In the genomic region with DNA sequence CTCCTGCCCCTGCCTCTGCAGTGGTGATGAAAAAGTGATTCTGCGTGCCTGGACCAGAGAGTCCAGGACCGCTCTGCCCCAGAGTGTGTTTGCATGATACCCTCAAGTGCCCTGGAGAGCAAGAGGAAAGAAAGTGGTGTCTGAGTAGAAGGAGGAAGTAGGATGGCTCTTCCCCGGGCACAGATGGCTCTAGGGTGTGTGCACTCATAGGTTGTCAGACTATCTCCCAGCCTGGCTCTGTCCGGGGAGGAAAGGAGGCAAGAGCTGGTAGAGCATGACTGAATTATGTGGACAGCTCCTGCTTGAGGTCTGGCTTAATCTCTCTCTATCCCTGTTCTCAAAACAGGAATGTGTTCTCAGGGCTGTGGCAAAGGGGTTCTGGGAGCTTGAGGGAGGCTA, we compare ENCODE assay signal across 13 mouse cellular contexts. TPM values are rescaled to one million over a fixed set of nuclear protein-coding genes. Genes with fewer than 3 reads are reported as not detected.
DNase-seq lines count a peak whose midpoint lies in the region; ATAC-seq and TF ChIP-seq lines count a peak whose summit lies in the region.
"Had no signal": no experiment of that assay in that cellular context is flagged by ENCODE, and none has a peak within 500 bp of the region (broad histone marks: within the 10 kb centered on the region; RNA-seq: fewer than 3 reads in every experiment).

No protein-coding gene starts in this region.

- no peak for ATAC-seq in heart, embryonic 13.5 days (ENCODE audit: extremely low read depth, insufficient number of reproducible peaks, low FRiP score, low TSS enrichment)
- ATAC-seq in heart, embryonic 11.5 days (replicated peaks; ENCODE audit: insufficient number of reproducible peaks, low FRiP score, low TSS enrichment), result no peak
- ATAC-seq in lung, postnatal 0 days, result no peak
- no peak for ATAC-seq in embryonic facial prominence, embryonic 13.5 days (ENCODE audit: insufficient number of reproducible peaks, insufficient read depth, low FRiP score, low TSS enrichment, low read depth)
- 0 out of 2 replicates have a peak, but pooled peaks have one; percentile 9 for ATAC-seq in megakaryocyte-erythroid progenitor cell, adult 5-6 weeks (replicated peaks; ENCODE audit: low FRiP score, low TSS enrichment, poor library complexity, severe bottlenecking)
- no peak for ATAC-seq in forebrain, embryonic 13.5 days
- ATAC-seq in intestine, embryonic 15.5 days, result no peak
- ATAC-seq: forebrain, embryonic 14.5 days had no signal

- H3K27me3 ChIP-seq in heart, embryonic 13.5 days (replicated peaks), result no peaks in the 10 kb centered on the region
- no peaks in the 10 kb centered on the region for H3K27me3 ChIP-seq in heart, embryonic 11.5 days (ENCODE audit: control insufficient read depth, insufficient read depth, low read length)
- no peaks in the 10 kb centered on the region for H3K27me3 ChIP-seq in lung, postnatal 0 days (replicated peaks; ENCODE audit: insufficient read depth, low read length)
- no peaks in the 10 kb centered on the region for H3K27me3 ChIP-seq in embryonic facial prominence, embryonic 13.5 days
- H3K27me3 ChIP-seq in forebrain, embryonic 13.5 days, result no peaks in the 10 kb centered on the region
- H3K27me3 ChIP-seq in intestine, embryonic 15.5 days (replicated peaks), result no peaks in the 10 kb centered on the region
- H3K27me3 ChIP-seq: hindbrain, embryonic 15.5 days; limb, embryonic 12.5 days had no signal

- no peak for TF ChIP-seq EP300 in lung, postnatal 0 days (IDR thresholded peaks at IDR 0.05)

- WGBS in heart, embryonic 13.5 days, result 66% methylated on average over 4 of the region's 4 CpGs
- WGBS in heart, embryonic 11.5 days (ENCODE audit: insufficient replicate concordance), result 74% methylated on average over 4 of the region's 4 CpGs
- WGBS in lung, postnatal 0 days, result 59% methylated on average over 4 of the region's 4 CpGs
- 81% methylated on average over 4 of the region's 4 CpGs for WGBS in embryonic facial prominence, embryonic 13.5 days
- WGBS in forebrain, embryonic 13.5 days, result 92% methylated on average over 4 of the region's 4 CpGs
- 82% methylated on average over 4 of the region's 4 CpGs for WGBS in intestine, embryonic 15.5 days

- H3K27ac ChIP-seq in heart, embryonic 13.5 days (replicated peaks), result no peak overlapping the region
- no peak overlapping the region for H3K27ac ChIP-seq in heart, embryonic 11.5 days (ENCODE audit: low read depth, low read length)
- peak overlapping the region; percentile 14; the same call in 1 of the 2 replicates for H3K27ac ChIP-seq in lung, postnatal 0 days (ENCODE audit: low read length)
- H3K27ac ChIP-seq in embryonic facial prominence, embryonic 13.5 days, result peak overlapping the region; percentile 16; the same call in 1 of the 2 replicates
- H3K27ac ChIP-seq in forebrain, embryonic 13.5 days, result no peak overlapping the region
- no peak overlapping the region for H3K27ac ChIP-seq in intestine, embryonic 15.5 days
- H3K27ac ChIP-seq: gastrocnemius, adult 2 months; hindbrain, embryonic 15.5 days; limb, embryonic 12.5 days had no signal

- peaks cover 71% of the 10 kb centered on the region for H3K36me3 ChIP-seq in heart, embryonic 13.5 days
- peaks cover 11% of the 10 kb centered on the region for H3K36me3 ChIP-seq in heart, embryonic 11.5 days (ENCODE audit: control insufficient read depth, insufficient read depth, low read length)
- H3K36me3 ChIP-seq in lung, postnatal 0 days (ENCODE audit: insufficient read depth, low read length), result peaks cover 6% of the 10 kb centered on the region; the same call in 1 of the 2 replicates
- peaks cover 71% of the 10 kb centered on the region for H3K36me3 ChIP-seq in embryonic facial prominence, embryonic 13.5 days
- H3K36me3 ChIP-seq in forebrain, embryonic 13.5 days (ENCODE audit: poor library complexity, severe bottlenecking), result peaks cover 50% of the 10 kb centered on the region
- peaks cover 14% of the 10 kb centered on the region; the same call in 1 of the 2 replicates for H3K36me3 ChIP-seq in intestine, embryonic 15.5 days

- no peaks in the 10 kb centered on the region for H3K9me3 ChIP-seq in heart, embryonic 13.5 days
- H3K9me3 ChIP-seq in heart, embryonic 11.5 days (replicated peaks; ENCODE audit: control insufficient read depth, low read length), result no peaks in the 10 kb centered on the region
- H3K9me3 ChIP-seq in lung, postnatal 0 days (ENCODE audit: low read length), result no peaks in the 10 kb centered on the region
- H3K9me3 ChIP-seq in embryonic facial prominence, embryonic 13.5 days, result no peaks in the 10 kb centered on the region
- H3K9me3 ChIP-seq in forebrain, embryonic 13.5 days (replicated peaks), result no peaks in the 10 kb centered on the region
- no peaks in the 10 kb centered on the region for H3K9me3 ChIP-seq in intestine, embryonic 15.5 days
- H3K9me3 ChIP-seq: G1E; hindbrain, embryonic 15.5 days; limb, embryonic 12.5 days had no signal

- peak overlapping the region; percentile 24; the same call in 1 of the 2 replicates for H3K9ac ChIP-seq in heart, embryonic 13.5 days
- H3K9ac ChIP-seq in heart, embryonic 11.5 days (ENCODE audit: low read depth, low read length), result no peak overlapping the region
- no peak overlapping the region for H3K9ac ChIP-seq in lung, postnatal 0 days (replicated peaks; ENCODE audit: low read depth)
- H3K9ac ChIP-seq in embryonic facial prominence, embryonic 13.5 days, result peak overlapping the region; percentile 49; the same call in 1 of the 2 replicates
- H3K9ac ChIP-seq in forebrain, embryonic 13.5 days, result no peak overlapping the region
- no peak overlapping the region for H3K9ac ChIP-seq in intestine, embryonic 15.5 days
- H3K9ac ChIP-seq: hindbrain, embryonic 15.5 days; limb, embryonic 12.5 days had no signal

- no peak overlapping the region for H3K4me2 ChIP-seq in heart, embryonic 13.5 days
- no peak overlapping the region for H3K4me2 ChIP-seq in heart, embryonic 11.5 days
- H3K4me2 ChIP-seq in lung, postnatal 0 days (replicated peaks; ENCODE audit: low read depth, low read length), result no peak overlapping the region
- no peak overlapping the region for H3K4me2 ChIP-seq in embryonic facial prominence, embryonic 13.5 days
- H3K4me2 ChIP-seq in forebrain, embryonic 13.5 days, result no peak overlapping the region
- no peak overlapping the region for H3K4me2 ChIP-seq in intestine, embryonic 15.5 days (replicated peaks)
- H3K4me2 ChIP-seq: hindbrain, embryonic 15.5 days; limb, embryonic 12.5 days had no signal

- DNase-seq in lung, postnatal 0 days (ENCODE audit: low spot score), result no peak
- no peak for DNase-seq in lung, postnatal 14 days

- peaks cover 5% of the 10 kb centered on the region for H3K4me1 ChIP-seq in heart, embryonic 13.5 days
- no peaks in the 10 kb centered on the region for H3K4me1 ChIP-seq in heart, embryonic 11.5 days (ENCODE audit: control insufficient read depth, insufficient read depth, low read length)
- no peaks in the 10 kb centered on the region for H3K4me1 ChIP-seq in lung, postnatal 0 days (ENCODE audit: insufficient read depth, low read depth, low read length)
- H3K4me1 ChIP-seq in embryonic facial prominence, embryonic 13.5 days, result peaks cover 9% of the 10 kb centered on the region
- H3K4me1 ChIP-seq in forebrain, embryonic 13.5 days, result no peaks in the 10 kb centered on the region
- no peaks in the 10 kb centered on the region for H3K4me1 ChIP-seq in intestine, embryonic 15.5 days (replicated peaks)
- H3K4me1 ChIP-seq: hindbrain, embryonic 15.5 days; limb, embryonic 12.5 days had no signal

- no peak overlapping the region for H3K4me3 ChIP-seq in heart, embryonic 13.5 days
- H3K4me3 ChIP-seq in heart, embryonic 11.5 days (ENCODE audit: low read depth, low read length), result no peak overlapping the region
- no peak overlapping the region for H3K4me3 ChIP-seq in lung, postnatal 0 days (ENCODE audit: low read depth, low read length)
- H3K4me3 ChIP-seq in embryonic facial prominence, embryonic 13.5 days, result no peak overlapping the region
- H3K4me3 ChIP-seq in forebrain, embryonic 13.5 days, result no peak overlapping the region
- H3K4me3 ChIP-seq in intestine, embryonic 15.5 days (replicated peaks), result no peak overlapping the region
- H3K4me3 ChIP-seq: gastrocnemius, adult 2 months; hindbrain, embryonic 15.5 days; limb, embryonic 12.5 days had no signal

- TF ChIP-seq CTCF in lung, postnatal 0 days (IDR thresholded peaks at IDR 0.05), result no peak

RNA-seq across cellular contexts. Expression of gene Srsf4, which starts 12.1 kb away (rescaled TPM):
- polyA plus RNA-seq in heart, embryonic 13.5 days (2015; fragmentation: Nextera tagmentation; extraction: Ambion mirVana), result 68.5 and 72.0 TPM in 2 replicates
- 67.9 and 76.7 TPM in 2 replicates for polyA plus RNA-seq in heart, embryonic 11.5 days (2014; fragmentation: Nextera tagmentation; extraction: Ambion mirVana)
- 62.6 TPM in 2 replicates for polyA plus RNA-seq in lung, postnatal 0 days (2015; fragmentation: Nextera tagmentation; extraction: Ambion mirVana)
- polyA plus RNA-seq in embryonic facial prominence, embryonic 13.5 days (2015; fragmentation: Nextera tagmentation; extraction: Ambion mirVana), result 126 and 127 TPM in 2 replicates
- 74.7 and 95.5 TPM in 2 replicates for total RNA-seq in megakaryocyte-erythroid progenitor cell, adult 5-6 weeks (2014; fragmentation: Nextera tagmentation)
- 89.4 and 114 TPM in 2 replicates for total RNA-seq in megakaryocyte-erythroid progenitor cell, adult 5-6 weeks (2017)
- 166 and 168 TPM in 2 replicates for polyA plus RNA-seq in forebrain, embryonic 13.5 days (2015; fragmentation: Nextera tagmentation; extraction: Ambion mirVana)
- 86.6 and 92.6 TPM in 2 replicates for polyA plus RNA-seq in intestine, embryonic 15.5 days (2015; fragmentation: Nextera tagmentation; extraction: Ambion mirVana)

RNA-seq across cellular contexts. Expression of gene Mecr, which starts 18.1 kb away (rescaled TPM):
- polyA plus RNA-seq in heart, embryonic 13.5 days (2015; fragmentation: Nextera tagmentation; extraction: Ambion mirVana), result 39.2 and 42.0 TPM in 2 replicates
- polyA plus RNA-seq in heart, embryonic 11.5 days (2014; fragmentation: Nextera tagmentation; extraction: Ambion mirVana), result 35.9 and 39.3 TPM in 2 replicates
- 20.6 and 21.2 TPM in 2 replicates for polyA plus RNA-seq in lung, postnatal 0 days (2015; fragmentation: Nextera tagmentation; extraction: Ambion mirVana)
- polyA plus RNA-seq in embryonic facial prominence, embryonic 13.5 days (2015; fragmentation: Nextera tagmentation; extraction: Ambion mirVana), result 51.2 and 58.6 TPM in 2 replicates
- total RNA-seq in megakaryocyte-erythroid progenitor cell, adult 5-6 weeks (2014; fragmentation: Nextera tagmentation), result 77.8 and 78.9 TPM in 2 replicates
- 25.5 and 63.1 TPM in 2 replicates for total RNA-seq in megakaryocyte-erythroid progenitor cell, adult 5-6 weeks (2017)
- 39.0 and 41.3 TPM in 2 replicates for polyA plus RNA-seq in forebrain, embryonic 13.5 days (2015; fragmentation: Nextera tagmentation; extraction: Ambion mirVana)
- 72.6 and 77.4 TPM in 2 replicates for polyA plus RNA-seq in intestine, embryonic 15.5 days (2015; fragmentation: Nextera tagmentation; extraction: Ambion mirVana)

RNA-seq across cellular contexts. Expression of gene Ptpru, which starts 23.3 kb away (rescaled TPM):
- 1.7 and 2.2 TPM in 2 replicates for polyA plus RNA-seq in heart, embryonic 13.5 days (2015; fragmentation: Nextera tagmentation; extraction: Ambion mirVana)
- polyA plus RNA-seq in heart, embryonic 11.5 days (2014; fragmentation: Nextera tagmentation; extraction: Ambion mirVana), result 2.2 and 2.8 TPM in 2 replicates
- 8.5 and 9.3 TPM in 2 replicates for polyA plus RNA-seq in lung, postnatal 0 days (2015; fragmentation: Nextera tagmentation; extraction: Ambion mirVana)
- polyA plus RNA-seq in embryonic facial prominence, embryonic 13.5 days (2015; fragmentation: Nextera tagmentation; extraction: Ambion mirVana), result 30.0 and 34.3 TPM in 2 replicates
- total RNA-seq in megakaryocyte-erythroid progenitor cell, adult 5-6 weeks (2014; fragmentation: Nextera tagmentation), result not detected in 2 replicates
- total RNA-seq in megakaryocyte-erythroid progenitor cell, adult 5-6 weeks (2017), result not detected in 2 replicates
- 31.1 and 34.7 TPM in 2 replicates for polyA plus RNA-seq in forebrain, embryonic 13.5 days (2015; fragmentation: Nextera tagmentation; extraction: Ambion mirVana)
- 4.6 and 4.9 TPM in 2 replicates for polyA plus RNA-seq in intestine, embryonic 15.5 days (2015; fragmentation: Nextera tagmentation; extraction: Ambion mirVana)

Comparison
In these comparisons a context has a peak if more than half of its experiments do, and no peak if none do; other contexts are left out.
1. H3K9ac ChIP-seq: peak in heart, embryonic 13.5 days (single experiment) and embryonic facial prominence, embryonic 13.5 days (single experiment); none in heart, embryonic 11.5 days (single experiment), lung, postnatal 0 days (single experiment), forebrain, embryonic 13.5 days (single experiment) and intestine, embryonic 15.5 days (single experiment).
2. H3K27ac ChIP-seq: peak in lung, postnatal 0 days (single experiment) and embryonic facial prominence, embryonic 13.5 days (single experiment); none in heart, embryonic 13.5 days (single experiment), heart, embryonic 11.5 days (single experiment), forebrain, embryonic 13.5 days (single experiment) and intestine, embryonic 15.5 days (single experiment).